Mouse (Mus musculus) midbrain, embryonic 16.5 days (tissue): ENCODE measurements around the gene Mtg2. TPM values are rescaled to one million over a fixed set of nuclear protein-coding genes. Genes with fewer than 3 reads are reported as not detected.

Experiments used
- polyA plus RNA-seq: library from polyadenylated mRNA; unstranded; fragments of >200 nt; fragmentation: Nextera tagmentation; extraction: Ambion mirVana; gene quantifications from 2 replicates; pipeline ENCODE4 v1.2.1, GENCODE M21; 2015

Mtg2 gene
- polyA plus RNA-seq, 1 experiment from 2014 or later, result 35.7 TPM

Other genes with a start within 250 kb of the Mtg2 start
- gene Taf4, start 93.9 kb upstream of the Mtg2 start, polyA plus RNA-seq, result 3.1 and 3.6 TPM in 2 replicates
- gene Lsm14b, start 45.6 kb upstream of the Mtg2 start, polyA plus RNA-seq, result 21.0 and 22.4 TPM in 2 replicates
- gene Psma7, start 28.2 kb upstream of the Mtg2 start, polyA plus RNA-seq, result 504 and 541 TPM in 2 replicates
- 70.4 and 74.3 TPM in 2 replicates for gene Ss18l1, start 28.1 kb upstream of the Mtg2 start, polyA plus RNA-seq
- 3.3 TPM in 2 replicates for gene Hrh3, start 33.9 kb downstream of the Mtg2 start, polyA plus RNA-seq
- 75.5 and 76.1 TPM in 2 replicates for gene Osbpl2, start 48.7 kb downstream of the Mtg2 start, polyA plus RNA-seq
- gene Adrm1, start 100.9 kb downstream of the Mtg2 start, polyA plus RNA-seq, result 201 and 206 TPM in 2 replicates
- 1.6 and 2.6 TPM in 2 replicates for gene Lama5, start 155.3 kb downstream of the Mtg2 start, polyA plus RNA-seq
- 295 and 298 TPM in 2 replicates for gene Rps21, start 186.8 kb downstream of the Mtg2 start, polyA plus RNA-seq
- 24.2 and 25.6 TPM in 2 replicates for gene Cables2, start 202.9 kb downstream of the Mtg2 start, polyA plus RNA-seq
- gene Rbbp8nl, start 219.3 kb downstream of the Mtg2 start, polyA plus RNA-seq, result not detected in 2 replicates